Mouse (Mus musculus): ENCODE results near the gene Tbx4.

GRCm38 (mm10) chr11:85864363-85864762, 21.9 kb upstream of the Tbx4 start:
- TF ChIP-seq CTCF (IDR thresholded peaks at IDR 0.05): peak; percentile 53
- TF ChIP-seq POLR2A (IDR thresholded peaks at IDR 0.05; ENCODE audit: insufficient read depth, low read depth, low read length): no peak
- no peak for TF ChIP-seq EP300 (IDR thresholded peaks at IDR 0.05; ENCODE audit: insufficient read depth, low read depth, low read length)

All from heart, adult 2 months (tissue).